Mouse (Mus musculus) intestine, postnatal 0 days (tissue): ENCODE data around the gene Csf2. TPM values are rescaled to one million over a fixed set of nuclear protein-coding genes. Genes with fewer than 3 reads are reported as not detected.

ENCODE experiments used
- ATAC-seq: fragments of 200-750 bp; cut with Nextera tagmentation; 2 replicates; pipeline ENCODE4 v1.8.0; 2017; ENCODE audit warnings: mild to moderate bottlenecking, moderate TSS enrichment, moderate library complexity
- H3K27ac ChIP-seq: fragments of 300-500 bp; sonication (generic); 2 replicates; pipeline ENCODE4 v1.5.1; 2014; ENCODE audit warnings: mild to moderate bottlenecking, low read depth, low read length, moderate library complexity
- H3K27me3 ChIP-seq: fragments of 300-500 bp; sonication (generic); replicated peaks from 2 replicates; pipeline ENCODE4 v1.6.1; 2014; ENCODE audit warnings: low read length, mixed read lengths; ENCODE audit not compliant: control insufficient read depth, insufficient read depth
- H3K36me3 ChIP-seq: fragments of 300-500 bp; sonication (generic); 2 replicates; pipeline ENCODE4 v1.6.1; 2014; ENCODE audit warnings: mild to moderate bottlenecking, moderate library complexity; ENCODE audit not compliant: control insufficient read depth, insufficient read depth
- H3K4me1 ChIP-seq: fragments of 300-500 bp; sonication (generic); replicated peaks from 2 replicates; pipeline ENCODE4 v1.6.1; 2014; ENCODE audit warnings: antibody characterized with exemption, low read length, mixed read lengths; ENCODE audit not compliant: control insufficient read depth, insufficient read depth
- H3K4me2 ChIP-seq: fragments of 300-500 bp; sonication (generic); replicated peaks from 2 replicates; pipeline ENCODE4 v1.6.1; 2014; ENCODE audit warnings: low read depth, mild to moderate bottlenecking, moderate library complexity
- H3K4me3 ChIP-seq: fragments of 300-500 bp; sonication (generic); 2 replicates; pipeline ENCODE4 v1.5.1; 2014; ENCODE audit warnings: low read depth, low read length
- H3K9ac ChIP-seq: fragments of 300-500 bp; sonication (generic); 2 replicates; pipeline ENCODE4 v1.6.1; 2014; ENCODE audit warnings: mild to moderate bottlenecking, low read depth, low read length
- H3K9me3 ChIP-seq: fragments of 300-500 bp; sonication (generic); 2 replicates; pipeline ENCODE4 v1.6.1; 2016; ENCODE audit warnings: mixed run types; ENCODE audit not compliant: control insufficient read depth
- CTCF ChIP-seq: sonication (generic); IDR thresholded peaks from 2 replicates; pipeline ENCODE4 v1.5.1; 2016; ENCODE audit warnings: low read depth, mild to moderate bottlenecking, control low read depth, antibody characterized with exemption, moderate library complexity
- WGBS: fragments of 180-500 bp; shearing (Covaris S2); extraction: QIAGEN DNeasy Blood & Tissue Kit; methylation state at CpG from one replicate; pipeline ENCODE4 v1.1.7; 2014; 5-methylcytosine and 5-hydroxymethylcytosine counted together
- polyA plus RNA-seq: library from polyadenylated mRNA; unstranded; fragments of >200 nt; fragmentation: Nextera tagmentation; extraction: Ambion mirVana; gene quantifications from 2 replicates; pipeline ENCODE4 v1.2.1, GENCODE M21; 2015

Csf2 gene
- polyA plus RNA-seq, 1 experiment from 2014 or later = 1.3 TPM

DNA sequence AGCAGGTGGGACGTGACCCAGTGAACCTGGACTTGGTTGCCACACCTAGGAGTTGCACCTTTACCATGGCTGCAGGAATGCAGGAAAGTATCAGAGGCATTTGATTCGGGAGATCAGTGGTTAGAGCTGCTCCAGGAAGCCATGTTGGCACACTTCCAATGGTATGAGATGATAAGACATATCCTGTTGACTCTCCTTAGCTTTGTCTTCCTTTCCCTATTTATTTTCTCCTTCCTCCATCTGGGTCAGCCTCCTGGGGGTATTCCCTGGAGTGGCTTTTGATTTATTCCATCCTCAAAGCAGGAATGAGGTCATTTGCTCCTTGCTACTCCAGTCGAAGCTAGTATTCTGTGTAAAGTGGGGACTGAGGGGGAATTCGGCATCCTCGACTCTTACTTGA lies 42.5 kb downstream of the Csf2 start:
- Histone ChIP-seq H3K4me3 (no peak overlapping the region), H3K27me3 (no peaks in the 10 kb centered on the region), H3K4me2 (no peak overlapping the region), H3K27ac (no peak overlapping the region), H3K9ac (no peak overlapping the region), H3K4me1 (no peaks in the 10 kb centered on the region), H3K36me3 (no peaks in the 10 kb centered on the region), H3K9me3 (no peaks in the 10 kb centered on the region)
- no peak for ATAC-seq
- WGBS = 64% methylated on average over 5 of the region's 5 CpGs
- TF ChIP-seq CTCF = no peak

GRCm38 (mm10) chr11:54205366-54205765 lies 44.1 kb downstream of the Csf2 start:
- 80% methylated on average over 6 of the region's 6 CpGs for WGBS
- no peak for TF ChIP-seq CTCF
- no peak for ATAC-seq

GRCm38 (mm10) chr11:54204781-54205180 lies 44.7 kb downstream of the Csf2 start:
- Histone ChIP-seq H3K4me2 (no peak overlapping the region), H3K27me3 (no peaks in the 10 kb centered on the region), H3K36me3 (no peaks in the 10 kb centered on the region), H3K4me1 (no peaks in the 10 kb centered on the region), H3K27ac (no peak overlapping the region), H3K4me3 (no peak overlapping the region), H3K9ac (no peak overlapping the region), H3K9me3 (no peaks in the 10 kb centered on the region)
- TF ChIP-seq CTCF = no peak
- no peak for ATAC-seq
- WGBS = 92% methylated on average over 2 of the region's 2 CpGs

More at GRCm38 (mm10) chr11:54205366-54205765, 44.1 kb downstream of the Csf2 start:
- Histone ChIP-seq H3K36me3 (no peaks in the 10 kb centered on the region), H3K9me3 (no peaks in the 10 kb centered on the region), H3K27ac (no peak overlapping the region), H3K4me2 (no peak overlapping the region), H3K27me3 (no peaks in the 10 kb centered on the region), H3K4me3 (no peak overlapping the region), H3K4me1 (no peaks in the 10 kb centered on the region), H3K9ac (no peak overlapping the region)

DNA sequence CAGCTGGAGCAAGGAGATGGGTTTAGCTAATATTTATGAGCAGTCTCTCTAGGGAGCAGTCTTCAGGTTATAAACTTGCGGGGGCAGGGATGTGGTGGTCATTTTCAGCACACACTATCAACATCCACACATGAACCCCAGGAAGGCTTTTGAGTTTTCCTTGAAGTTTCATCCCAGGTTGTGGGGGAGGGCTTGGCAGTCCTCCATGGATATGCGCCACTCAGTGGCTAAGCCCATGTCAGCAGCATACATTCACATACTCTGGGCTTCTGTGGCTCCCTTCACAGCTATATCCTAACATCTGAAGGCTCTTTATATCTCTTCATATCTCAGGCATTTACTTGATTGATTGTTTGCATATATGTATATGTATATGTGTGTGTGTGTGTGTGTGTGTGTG lies 46.3 kb downstream of the Csf2 start:
- no peak overlapping the region for H3K4me3 ChIP-seq
- ATAC-seq = no peak
- peak; percentile 53 for TF ChIP-seq CTCF
- 63% methylated on average over 2 of the region's 2 CpGs for WGBS
- no peak overlapping the region for H3K27ac ChIP-seq
- no peaks in the 10 kb centered on the region for H3K4me1 ChIP-seq
- H3K9ac ChIP-seq = no peak overlapping the region
- H3K36me3 ChIP-seq = no peaks in the 10 kb centered on the region
- H3K4me2 ChIP-seq = no peak overlapping the region
- no peaks in the 10 kb centered on the region for H3K9me3 ChIP-seq
- H3K27me3 ChIP-seq = no peaks in the 10 kb centered on the region

DNA sequence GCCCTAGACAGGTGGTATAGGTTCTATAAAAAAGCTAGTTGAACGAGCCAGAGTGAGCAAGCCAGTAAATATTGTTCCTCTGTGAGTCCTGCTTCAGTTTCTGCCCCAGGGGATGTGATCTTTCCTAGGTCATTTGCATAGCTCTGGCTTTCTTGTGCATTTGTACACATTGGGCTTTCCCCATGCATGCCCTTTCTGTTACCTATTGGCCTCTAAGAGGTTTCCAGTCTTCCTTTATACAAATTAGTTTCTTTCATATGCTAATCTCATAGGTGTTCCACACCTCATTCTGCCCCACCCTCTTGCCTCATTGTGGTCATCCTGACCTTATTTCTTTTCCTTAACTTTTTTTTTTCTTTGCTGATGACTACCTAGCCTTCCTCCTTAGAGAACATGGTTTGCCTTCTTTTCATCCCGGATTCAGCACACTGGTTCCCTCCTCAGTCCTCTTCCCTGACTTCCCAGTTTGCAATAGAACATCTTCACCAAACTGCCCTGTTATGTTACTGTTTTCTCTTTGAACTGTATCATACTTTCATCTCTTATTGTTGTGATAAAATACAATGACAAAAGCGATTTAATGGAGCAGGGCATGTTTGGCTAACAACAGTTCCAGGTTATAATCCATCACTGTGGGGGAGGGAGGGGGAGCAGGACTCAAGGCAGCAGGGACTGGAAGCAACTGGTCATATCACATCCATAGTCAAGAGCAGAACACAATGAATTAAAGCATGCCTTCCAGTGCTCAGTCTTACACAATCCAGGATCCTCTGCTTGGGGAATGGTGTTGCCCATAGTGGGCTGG lies 47.4 kb downstream of the Csf2 start:
- H3K4me3 ChIP-seq = no peak overlapping the region
- WGBS = 74% methylated on average over 3 of the region's 3 CpGs
- no peak overlapping the region for H3K9ac ChIP-seq
- H3K4me2 ChIP-seq = no peak overlapping the region
- H3K27me3 ChIP-seq = no peaks in the 10 kb centered on the region
- TF ChIP-seq CTCF = no peak
- H3K4me1 ChIP-seq = no peaks in the 10 kb centered on the region
- no peaks in the 10 kb centered on the region for H3K36me3 ChIP-seq
- no peaks in the 10 kb centered on the region for H3K9me3 ChIP-seq
- H3K27ac ChIP-seq = no peak overlapping the region
- ATAC-seq = no peak

- no peak overlapping the region for H3K27ac ChIP-seq
- no peak for TF ChIP-seq CTCF
- H3K36me3 ChIP-seq = no peaks in the 10 kb centered on the region
- no peaks in the 10 kb centered on the region for H3K4me1 ChIP-seq
- no peaks in the 10 kb centered on the region for H3K27me3 ChIP-seq
- H3K9ac ChIP-seq = no peak overlapping the region
- H3K9me3 ChIP-seq = no peaks in the 10 kb centered on the region
- ATAC-seq = no peak
- no peak overlapping the region for H3K4me3 ChIP-seq
- H3K4me2 ChIP-seq = no peak overlapping the region
- 59% methylated on average over 5 of the region's 5 CpGs for WGBS
These were observed 48.1 kb downstream of the Csf2 start for GRCm38 (mm10) chr11:54201287-54201773.

Other genes with a start within 250 kb of the Csf2 start
- gene Slc22a4, start 221.6 kb downstream of the Csf2 start, polyA plus RNA-seq = 1.2 and 1.3 TPM in 2 replicates
- gene Pdlim4, start 180.7 kb downstream of the Csf2 start, polyA plus RNA-seq = 21.0 and 22.6 TPM in 2 replicates
- 6.9 and 8.3 TPM in 2 replicates for gene P4ha2, start 149.6 kb downstream of the Csf2 start, polyA plus RNA-seq
- not detected in 2 replicates for gene Il3, start 17.6 kb upstream of the Csf2 start, polyA plus RNA-seq
- gene Acsl6, start 54.1 kb upstream of the Csf2 start, polyA plus RNA-seq = 1.2 and 1.3 TPM in 2 replicates
- not detected in 2 replicates for gene Meikin, start 121.0 kb upstream of the Csf2 start, polyA plus RNA-seq
- 5.7 and 6.0 TPM in 2 replicates for gene Fnip1, start 188.5 kb upstream of the Csf2 start, polyA plus RNA-seq